Mouse (Mus musculus): ENCODE measurements around the gene N4bp2l1.
"Not testable (repeated sequence)": the region's sequence is repeated elsewhere in the genome, so short reads cannot be mapped to it uniquely, and the experiment has no call there.

Gene N4bp2l1

DNA sequence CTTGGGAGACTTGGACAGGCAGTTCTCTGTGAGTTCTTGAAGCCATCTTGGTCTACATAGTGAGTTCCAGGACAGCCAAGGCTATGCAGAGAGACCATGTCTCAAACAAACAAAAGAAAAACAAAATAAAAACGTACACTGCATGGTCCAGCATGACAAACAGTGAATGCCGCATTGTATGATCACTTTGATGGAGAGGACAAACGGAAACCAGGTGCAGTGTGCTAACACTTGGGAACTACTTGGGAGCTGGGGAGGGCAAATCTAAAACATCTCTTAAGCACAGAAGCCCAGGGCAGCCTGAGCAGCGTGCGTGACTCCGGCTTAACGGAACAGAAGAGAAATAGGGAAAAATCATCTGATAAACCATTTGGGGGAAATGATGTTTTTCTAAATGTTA is at the start of gene N4bp2l1:
N4bp2l1 (minus strand) TSS at position 101 of the 400 bp plus-strand sequence.
- no peak for DNase-seq

DNA sequence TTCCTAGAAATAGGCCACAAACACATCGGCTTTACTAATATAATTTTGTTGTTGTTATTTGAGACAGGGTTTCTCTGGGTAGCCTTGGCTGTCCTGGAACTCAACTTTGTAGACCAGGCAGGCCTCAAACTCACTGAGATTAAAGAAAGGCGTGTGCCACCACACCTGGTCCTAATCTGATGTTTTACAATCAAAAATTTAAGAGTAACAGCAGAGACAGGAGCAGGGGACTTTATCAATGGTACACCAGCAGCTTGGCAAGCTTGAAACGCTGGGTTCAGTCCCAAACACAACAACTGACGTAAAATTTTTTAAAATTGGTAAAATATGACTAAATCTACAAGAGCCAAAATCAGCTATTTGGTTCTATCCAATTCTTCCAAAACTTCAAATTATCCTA is 47.9 kb upstream of the N4bp2l1 start:
- DNase-seq, result no peak

DNA sequence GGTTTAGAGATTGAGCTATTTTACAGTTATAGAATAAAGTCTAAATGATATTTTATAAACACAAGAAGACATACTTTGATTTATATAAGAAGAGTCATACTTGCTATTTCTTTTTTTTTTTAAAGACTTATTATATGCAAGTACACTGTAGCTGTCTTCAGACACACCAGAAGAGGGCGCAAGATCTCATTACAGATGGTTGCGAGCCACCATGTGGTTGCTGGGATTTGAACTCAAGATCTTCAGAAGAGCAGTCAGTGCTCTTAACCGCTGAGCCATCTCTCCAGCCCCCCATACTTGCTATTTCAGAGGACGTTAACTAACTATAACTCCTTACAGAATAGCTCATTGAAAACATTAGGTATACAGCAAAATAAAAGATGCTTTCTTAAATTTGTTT is 46.4 kb upstream of the N4bp2l1 start:
- not testable (repeated sequence) for DNase-seq

DNA sequence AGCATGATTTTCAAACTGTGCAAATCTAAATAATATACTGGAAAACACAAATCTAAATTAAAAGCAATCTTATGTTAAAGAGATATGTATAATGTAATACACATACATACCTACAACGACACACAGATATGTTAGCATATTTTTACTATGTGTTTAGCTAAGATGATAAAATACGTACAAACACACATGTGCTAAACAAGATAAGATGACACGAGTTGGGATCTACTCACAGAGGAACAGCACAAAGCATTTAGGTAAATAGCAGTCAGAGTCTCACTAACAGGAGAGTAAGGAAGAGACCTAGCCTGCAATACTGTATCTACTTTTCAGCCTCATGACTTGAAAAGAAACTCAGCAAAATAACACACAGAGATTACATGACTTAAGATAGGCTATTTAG is 44.5 kb upstream of the N4bp2l1 start:
- no peak for DNase-seq

DNA sequence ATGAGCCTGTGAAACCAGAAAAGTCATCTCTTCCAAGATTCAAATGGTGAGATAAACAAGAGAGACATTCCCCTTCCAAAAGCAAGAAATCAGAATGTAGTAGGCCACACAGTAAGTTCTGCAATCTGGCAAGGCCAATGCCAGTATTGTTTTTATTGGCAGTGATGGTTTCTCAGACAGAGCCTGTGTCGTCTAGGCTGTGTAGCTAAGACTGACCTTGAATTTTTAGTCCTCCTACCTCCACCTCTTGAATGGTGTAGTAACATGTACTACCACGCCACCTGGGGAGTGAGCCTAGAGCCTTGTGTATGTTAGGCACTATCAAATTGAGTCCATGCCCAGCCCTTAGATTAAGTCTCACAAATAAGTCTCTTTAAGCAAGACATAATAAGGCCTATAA is 32.7 kb upstream of the N4bp2l1 start:
- DNase-seq, result no peak

DNA sequence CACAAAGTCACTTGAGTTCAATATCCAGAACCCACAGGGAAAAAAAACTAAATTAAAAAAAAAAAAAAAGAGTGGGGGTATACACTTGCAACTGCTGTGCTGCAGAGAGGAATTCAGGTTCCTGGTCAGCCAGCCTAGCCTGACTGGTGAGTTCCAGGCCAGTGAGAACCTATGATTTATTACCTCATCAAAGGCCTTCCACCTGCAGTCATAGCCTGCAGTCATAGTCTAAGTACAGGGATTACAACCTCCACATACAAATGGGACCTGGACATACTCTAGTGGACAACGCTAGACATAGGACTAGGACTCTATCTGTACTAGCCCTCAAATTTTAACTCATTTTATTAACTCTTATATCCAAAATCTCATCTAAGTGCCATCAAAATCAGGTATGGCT is 32.3 kb upstream of the N4bp2l1 start:
- no peak for DNase-seq

DNA sequence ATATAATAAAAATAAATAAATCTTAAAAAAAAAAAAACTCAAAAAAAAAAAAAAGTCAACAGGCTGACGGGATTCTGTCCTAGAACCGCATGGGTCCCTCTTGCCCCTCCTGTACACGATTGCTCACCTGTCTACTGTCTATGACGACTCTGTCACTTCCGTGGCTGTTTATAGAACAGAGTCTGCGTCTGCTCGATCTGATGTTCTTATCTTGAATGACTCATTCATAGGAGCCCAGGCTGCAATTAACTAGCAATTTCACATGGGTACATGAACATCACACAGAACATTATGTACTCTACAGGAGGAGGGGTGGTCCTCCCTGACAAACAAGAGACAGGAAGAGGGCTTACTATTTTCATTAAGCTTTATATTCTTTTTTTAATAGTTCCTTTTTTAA is 28.5 kb upstream of the N4bp2l1 start:
- no peak for DNase-seq

DNA sequence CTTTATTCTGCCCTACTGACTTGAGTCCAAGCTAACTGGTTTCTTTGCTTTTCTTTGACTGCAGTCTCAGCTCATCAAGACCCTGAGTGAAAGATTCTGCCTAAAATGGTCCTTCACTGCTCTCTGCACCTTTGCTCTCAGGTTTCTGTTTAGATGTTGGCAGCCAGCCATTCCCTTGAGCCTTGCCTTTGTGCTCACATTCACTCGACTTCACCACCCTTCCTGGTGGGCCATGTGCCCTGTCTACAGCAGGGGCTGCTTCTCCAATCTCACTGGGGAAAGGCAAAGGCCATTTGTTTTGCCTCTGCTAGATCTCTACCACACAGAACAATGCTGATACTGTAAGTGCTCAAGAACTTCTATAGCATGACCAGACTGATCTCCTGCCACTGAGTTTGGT is 25.8 kb upstream of the N4bp2l1 start:
- DNase-seq, result no peak

DNA sequence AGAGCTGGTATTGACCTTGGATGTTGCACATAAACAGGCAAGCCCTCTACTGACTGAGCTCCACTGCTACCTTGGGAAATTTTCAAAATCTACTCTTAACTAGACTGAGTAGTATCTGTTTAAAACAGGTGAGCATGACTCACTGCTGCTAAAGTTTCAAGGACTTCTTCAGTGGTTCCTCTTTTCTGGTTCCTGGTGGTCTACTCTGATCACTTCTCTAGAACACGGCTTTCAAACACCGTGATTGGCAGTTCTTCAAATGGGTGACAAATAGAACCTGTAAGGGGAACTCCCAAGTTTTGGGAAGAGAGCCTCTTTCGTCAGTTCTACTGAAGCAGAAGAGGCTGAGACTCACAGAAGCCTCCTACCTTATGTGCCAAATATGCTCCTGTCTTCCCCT is 24.6 kb upstream of the N4bp2l1 start:
- DNase-seq, result no peak

DNA sequence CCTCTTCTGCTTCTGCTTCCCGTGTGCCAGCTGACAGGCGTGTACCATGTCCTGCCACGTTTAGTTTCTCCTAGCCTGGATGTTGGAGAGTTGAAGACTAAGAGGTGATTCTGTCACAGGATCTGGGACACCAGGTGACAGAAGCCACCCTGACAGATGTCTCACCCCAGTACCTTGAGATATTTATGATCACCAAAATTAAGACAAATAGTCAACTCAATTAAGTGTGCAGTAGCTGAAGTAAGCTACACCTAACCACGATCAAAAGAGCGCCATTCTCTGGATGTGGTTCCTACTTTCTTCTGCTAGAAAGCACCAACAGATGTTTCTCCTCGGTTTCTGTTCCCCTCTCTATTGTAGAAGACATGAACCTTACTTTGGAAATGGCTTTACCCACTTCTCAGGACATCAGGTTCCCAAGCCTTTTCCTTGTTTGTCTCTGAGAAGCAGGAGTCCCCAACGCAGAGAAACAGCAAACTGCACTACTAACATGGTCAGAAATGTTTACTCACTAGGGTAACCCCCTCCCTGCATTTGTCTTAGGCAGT is 23.7 kb upstream of the N4bp2l1 start:
- DNase-seq, result no peak

DNA sequence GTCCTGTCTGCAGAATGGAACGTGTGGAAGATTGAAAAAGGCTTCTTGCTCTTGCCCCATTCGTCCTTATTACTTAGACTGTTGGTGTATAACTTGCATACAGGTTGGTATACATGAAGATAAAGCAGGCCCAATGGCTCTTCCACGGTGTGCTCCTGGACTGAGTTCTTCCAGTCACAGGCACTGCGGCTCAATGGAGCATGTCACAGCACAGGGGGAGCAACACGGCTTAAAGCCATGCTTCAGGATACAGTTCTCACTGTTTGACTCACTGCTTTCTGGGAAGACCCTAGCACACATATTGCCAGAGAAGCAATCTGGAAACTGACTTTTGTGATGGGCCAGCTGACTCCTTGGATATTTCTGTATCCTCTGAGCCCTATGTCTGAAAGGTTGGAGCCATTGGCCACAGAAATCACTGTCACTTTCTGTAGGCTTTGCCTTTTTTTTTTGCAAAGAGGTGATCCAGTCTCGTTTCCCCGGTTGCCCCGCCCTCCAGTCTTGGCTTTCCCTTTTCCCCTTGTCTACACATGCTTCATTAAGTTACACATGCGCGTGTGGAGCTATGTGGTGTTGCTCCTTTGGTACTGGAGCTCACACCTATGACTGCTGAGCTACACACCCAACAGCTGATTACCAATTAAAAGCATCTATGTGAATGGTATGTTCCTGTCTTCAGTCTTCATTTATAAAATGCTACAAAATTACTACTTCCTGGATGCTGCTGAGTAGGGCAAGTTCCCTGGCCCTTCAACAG is 21.8 kb upstream of the N4bp2l1 start:
- no peak for DNase-seq

DNA sequence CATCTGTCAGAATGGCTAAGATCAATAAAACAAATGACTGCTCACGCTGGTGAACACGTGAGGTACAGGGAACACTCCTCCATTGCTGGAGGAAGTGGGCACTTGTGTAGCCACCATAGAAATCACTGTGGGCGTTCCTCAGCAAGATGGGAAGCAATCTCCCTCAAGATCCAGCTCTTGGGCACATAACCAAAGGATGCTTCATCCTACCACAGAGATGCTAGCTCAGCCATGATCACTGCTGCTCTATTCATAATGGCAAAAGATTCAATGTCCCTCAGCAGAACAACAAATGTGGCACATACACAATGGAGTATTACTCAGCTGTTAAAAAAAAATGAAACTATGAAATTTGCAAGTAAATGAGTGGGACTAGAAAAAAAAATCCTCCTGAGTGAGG is 19.7 kb upstream of the N4bp2l1 start:
- no peak for DNase-seq

DNA sequence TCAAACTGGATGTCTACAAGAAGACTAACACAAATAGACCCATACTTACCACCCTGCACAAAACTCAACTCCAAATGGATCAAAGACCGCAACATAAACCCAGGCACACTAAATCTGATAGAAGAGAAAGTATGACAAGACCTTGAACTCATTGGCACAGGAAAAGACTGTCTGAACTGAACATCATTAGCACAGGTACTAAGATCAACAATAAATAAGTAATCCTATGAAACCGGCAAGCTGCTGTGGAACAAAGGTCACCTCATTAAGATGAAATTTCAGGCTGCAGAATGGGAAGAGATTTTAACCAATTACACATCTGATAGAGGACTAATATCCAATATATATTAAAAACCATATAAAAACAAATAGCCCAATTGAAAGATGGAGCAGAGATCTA is 19.2 kb upstream of the N4bp2l1 start:
- no peak for DNase-seq

DNA sequence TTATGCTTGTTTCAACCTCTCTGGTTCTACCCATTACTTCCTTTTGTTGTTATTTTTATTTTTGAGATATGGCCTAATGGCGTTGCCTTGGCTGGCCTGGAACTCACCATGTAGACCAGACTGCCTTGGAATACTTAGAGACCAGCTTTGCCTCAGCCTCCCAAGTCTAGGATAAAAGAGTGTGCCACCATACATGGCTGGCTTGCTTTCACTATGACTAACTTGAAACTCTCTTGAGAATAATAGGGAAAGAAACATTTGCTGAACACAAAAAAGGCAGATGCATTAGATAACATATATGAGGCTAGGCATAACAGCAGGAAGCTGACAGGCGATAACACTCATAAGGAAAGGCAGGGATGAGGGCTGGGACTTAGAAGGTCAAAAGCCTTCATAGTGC is 17.1 kb upstream of the N4bp2l1 start:
- DNase-seq, result no peak

DNA sequence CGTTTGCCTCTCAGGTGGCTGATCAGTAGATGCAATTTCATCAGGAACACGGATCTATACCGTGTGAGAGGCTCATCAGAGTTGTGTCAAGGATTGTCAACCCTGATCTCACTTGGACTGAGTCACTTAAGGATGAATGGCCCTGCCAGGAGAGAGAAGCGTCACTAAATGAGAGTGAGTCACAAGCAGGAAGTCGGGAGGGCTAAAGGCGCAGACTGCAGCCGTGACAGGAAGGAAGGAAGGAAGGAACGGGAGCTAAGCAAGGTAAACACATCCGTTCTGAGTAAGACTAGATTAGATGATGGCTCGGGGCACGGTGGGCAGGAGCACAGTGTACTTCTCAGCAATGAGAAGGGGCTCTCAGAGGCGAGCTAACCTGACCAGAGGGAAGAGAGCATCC is 14.7 kb upstream of the N4bp2l1 start:
- DNase-seq, result no peak

DNA sequence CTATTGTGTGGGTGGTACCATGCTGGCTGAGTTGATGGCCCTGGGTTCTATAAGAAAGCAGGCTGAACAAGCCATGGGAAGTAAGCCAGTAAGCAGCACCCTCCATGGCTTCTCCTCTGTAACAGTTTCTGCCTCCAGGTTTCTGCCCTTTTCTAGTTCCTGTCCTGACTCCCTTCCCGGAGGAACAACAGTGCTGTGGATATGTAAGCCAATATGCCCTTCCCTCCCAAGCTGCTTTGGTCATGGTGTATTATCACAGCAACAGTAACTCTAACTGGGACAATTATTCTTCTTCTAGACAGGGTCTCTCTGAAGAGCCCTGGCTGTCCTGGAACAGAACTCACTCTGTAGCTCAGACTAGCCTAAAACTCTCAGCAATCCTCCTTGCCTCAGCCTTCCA is 14.1 kb upstream of the N4bp2l1 start:
- no peak for DNase-seq

DNA sequence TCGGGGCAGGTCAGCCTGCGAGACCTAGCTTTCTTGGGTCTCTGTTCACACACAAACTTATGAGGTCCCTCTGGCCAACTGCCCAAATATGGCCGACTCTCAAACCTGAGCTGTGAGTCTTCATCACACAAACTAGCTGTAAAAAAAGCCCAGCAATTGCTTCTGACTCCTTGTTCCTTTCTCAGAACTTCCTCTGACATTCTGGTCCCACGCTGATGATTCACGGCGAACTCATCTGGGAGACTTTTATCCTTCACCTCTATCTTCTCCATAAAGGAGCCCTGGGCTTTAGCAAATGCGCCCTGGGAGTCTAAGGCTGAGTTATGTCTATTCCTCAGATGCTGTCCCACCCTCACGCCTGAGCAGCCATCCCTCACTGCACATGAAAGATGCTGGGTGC is 10.6 kb upstream of the N4bp2l1 start:
- DNase-seq, result no peak

DNA sequence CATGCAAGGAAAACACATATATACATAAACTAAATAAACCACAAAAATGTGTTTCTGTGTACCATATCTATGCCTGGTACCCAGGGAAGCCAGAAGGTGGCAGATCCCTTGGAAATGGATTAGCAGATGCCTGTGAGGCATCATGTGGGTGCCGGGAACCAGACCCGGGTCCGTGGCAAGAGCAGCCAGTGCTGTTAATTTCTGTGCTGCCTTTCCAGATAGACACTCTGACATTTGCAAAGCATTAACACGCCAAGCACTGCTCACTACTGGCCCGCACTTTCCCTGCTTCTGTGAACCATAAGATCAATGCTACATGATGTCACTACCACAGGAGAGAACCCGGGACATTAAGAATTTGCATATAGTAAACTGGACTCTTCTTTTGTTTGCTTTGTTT is 9.1 kb upstream of the N4bp2l1 start:
- DNase-seq, result no peak

DNA sequence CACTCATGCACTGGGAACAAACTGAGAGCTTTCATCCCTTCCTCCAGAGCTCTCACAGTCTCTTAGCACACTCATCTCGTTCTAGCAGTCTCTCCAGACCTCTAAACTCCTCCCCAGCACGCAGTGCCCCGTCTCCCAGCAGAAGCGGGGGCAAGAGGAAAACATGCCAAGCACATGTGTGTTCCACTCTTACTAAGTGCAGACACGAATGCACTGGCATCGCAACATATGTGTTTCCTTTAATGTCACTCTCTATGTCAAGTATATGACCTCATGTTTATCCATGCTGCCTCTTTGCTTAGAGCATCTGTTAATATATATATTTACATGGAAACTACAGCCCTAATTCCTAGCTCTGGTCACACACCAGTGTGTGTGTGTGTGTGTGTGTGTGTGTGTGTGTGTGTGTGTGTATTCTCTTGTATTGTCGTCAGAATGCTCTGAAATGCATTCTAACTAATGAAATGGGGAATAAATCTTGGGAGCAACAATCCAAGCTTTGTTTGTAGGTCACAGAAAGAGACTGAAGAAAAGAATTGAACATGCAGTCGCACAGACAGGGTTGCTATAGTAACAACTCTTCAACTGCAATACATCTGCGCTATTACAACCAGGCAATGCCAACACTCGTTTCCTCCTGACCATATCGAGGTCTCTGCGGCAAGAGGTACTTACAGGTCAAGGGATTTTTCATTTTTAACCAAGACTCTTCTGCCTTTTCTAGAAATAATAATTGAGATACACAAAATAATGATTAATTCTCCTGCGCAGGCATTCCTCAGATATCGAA is 4.6 kb upstream of the N4bp2l1 start:
- DNase-seq, result no peak

DNA sequence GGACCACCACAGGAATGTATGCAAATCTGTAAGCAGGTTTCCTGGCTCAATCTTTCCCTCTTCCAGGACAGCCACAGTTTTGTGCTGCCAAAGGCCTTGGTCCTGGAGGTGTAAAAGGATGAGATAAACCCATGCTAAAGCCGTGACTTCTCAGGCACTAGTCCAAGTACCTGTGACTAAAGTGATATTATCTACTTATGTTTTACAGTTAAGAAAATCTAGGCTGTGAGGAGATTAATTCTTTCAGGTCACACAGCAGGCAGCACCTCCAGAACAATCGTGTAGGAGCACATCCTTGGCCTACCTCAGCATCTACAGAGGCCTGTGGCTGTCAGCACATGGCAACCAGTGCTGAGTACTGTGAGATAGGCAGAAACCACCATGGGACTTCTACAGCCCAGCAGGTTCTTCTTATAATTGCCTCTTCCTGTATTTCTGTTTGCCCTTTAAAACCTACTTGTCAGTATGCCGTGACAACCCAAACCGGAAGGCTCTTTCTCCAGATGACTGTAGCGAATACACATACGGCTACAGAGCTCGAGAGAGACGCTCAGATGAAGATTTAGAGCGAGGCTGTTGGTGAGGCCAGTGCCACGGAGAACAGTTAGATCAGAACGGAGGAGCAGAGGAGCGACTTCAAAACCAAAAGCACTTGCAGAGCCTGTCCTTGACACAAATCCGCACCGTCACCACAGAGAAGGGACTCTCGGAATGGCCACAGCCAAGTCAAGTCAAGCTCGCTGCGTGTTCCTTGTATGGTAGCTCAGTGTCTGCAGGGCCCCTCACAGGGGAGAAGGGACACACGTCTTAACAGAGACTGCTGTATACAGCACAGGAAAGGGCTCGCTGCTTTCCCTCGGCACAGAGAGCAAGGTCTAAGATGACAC is 3.8 kb upstream of the N4bp2l1 start:
- DNase-seq, result no peak

DNA sequence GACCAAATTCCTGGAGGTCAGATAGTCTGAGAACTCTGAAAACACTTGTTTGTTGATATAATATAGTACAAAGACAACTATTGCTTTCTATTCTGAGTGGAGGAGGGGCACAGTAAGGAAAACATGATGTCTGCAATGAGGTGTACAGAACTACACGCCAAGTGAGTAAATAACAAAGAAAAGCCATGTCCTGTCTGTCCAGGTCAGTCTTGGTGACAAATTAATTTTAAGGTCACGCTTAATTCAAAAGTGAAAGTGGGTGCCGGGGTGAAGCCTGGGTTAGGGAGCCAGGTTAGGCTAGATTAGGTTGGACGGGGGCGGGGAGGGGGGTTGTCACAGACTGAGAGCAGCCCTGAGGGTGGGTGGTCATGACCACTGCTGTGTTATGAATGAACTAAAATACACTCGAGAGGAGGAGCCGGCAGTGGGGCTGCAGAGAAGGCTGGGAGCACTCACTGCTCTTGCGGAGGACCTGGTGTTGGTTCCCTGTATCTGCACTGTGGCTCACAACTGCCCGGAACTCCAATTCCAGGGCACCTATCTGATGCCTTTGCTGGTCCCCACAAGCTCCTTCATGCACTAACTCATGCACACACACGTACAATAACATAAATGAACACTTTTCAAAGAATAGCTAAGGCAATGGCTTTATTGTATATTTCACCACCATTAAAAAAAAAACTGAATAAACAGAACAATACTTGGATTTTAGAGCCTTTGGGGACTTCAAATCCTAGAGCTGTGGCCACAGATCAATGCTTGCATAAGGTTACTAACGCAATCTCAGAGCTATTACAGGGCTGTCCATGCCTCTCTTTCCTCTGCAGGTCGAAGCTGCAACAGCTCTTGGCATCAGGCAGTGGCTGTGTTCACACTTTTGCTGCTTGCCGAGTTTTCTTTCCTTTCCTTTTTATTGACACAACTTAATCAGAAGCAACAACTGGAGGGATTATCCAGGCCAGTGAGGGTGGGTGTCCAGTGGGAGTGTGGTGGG is 2.6 kb upstream of the N4bp2l1 start:
- no peak for DNase-seq

Measured in kidney, adult 11 months (tissue).